Mouse (Mus musculus): ENCODE data around the gene Dcun1d5.
"Not testable (repeated sequence)": the region's sequence is repeated elsewhere in the genome, so short reads cannot be mapped to it uniquely, and the experiment has no call there.

The Dcun1d5 gene

DNA sequence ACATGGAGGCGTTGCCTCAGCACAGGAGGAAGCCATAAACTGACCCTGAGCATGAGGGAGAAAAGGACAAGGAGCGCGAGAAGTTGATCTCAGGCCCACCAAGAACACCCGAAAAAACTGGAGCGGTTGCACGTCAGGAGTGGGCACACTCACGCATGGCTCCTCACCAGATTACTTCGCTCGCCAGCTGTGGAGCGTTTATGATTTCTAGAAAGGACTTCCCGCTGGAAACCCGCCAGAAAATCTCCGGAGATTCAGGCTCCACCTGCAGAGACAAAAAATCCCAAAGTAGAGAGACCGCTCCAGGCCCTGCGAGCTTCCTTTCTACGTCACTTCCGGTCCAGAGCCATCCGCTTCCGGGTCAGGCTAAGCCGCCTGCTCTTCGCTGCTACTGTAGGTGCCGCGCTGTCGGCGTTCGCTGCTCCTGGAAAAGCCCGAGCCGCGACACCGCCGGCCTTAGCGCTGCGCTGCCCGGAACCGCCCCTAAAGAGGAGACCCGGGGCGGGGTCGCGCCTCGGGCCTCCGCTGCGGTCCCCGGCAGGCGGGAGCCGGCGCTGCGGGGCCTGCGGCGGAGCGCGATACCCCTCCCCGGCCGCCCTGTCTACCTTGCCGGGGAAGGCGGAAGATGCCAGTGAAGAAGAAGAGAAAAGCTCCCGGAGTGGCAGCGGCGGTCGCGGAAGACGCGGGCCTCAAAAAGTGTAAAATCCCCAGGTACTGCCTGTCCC lies at the start of gene Dcun1d5, which contains the start of gene Dync2h1:
Gene Dcun1d5, plus strand, starts transcription at position 349 of the 725 bp plus-strand sequence.
Gene Dync2h1, minus strand, starts transcription at position 275 of the 725 bp plus-strand sequence.
- DNase-seq (ENCODE audit: low spot score in 2 of 2): peak; percentile 89 to 93

DNA sequence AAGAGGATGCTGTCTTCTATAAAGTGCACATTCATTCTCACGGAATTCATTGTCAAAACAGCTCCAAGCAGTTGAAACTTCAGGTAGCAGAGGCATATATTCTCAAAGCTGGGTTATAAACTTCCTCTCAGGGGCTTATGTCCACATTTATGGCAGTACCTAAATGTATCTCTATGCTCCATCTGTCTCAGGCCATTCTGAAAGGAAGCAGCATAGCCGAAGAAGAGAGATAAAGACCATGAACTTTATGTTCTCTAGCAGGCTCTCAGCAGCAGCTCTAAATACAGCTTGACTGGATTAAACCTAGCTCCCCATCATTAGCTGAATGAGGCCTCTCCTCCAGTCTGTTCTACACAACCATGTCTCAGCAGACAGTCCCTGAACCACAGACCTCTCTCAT lies 29.9 kb upstream of the Dcun1d5 start:
- no peak for DNase-seq (ENCODE audit: low spot score in 2 of 2)

DNA sequence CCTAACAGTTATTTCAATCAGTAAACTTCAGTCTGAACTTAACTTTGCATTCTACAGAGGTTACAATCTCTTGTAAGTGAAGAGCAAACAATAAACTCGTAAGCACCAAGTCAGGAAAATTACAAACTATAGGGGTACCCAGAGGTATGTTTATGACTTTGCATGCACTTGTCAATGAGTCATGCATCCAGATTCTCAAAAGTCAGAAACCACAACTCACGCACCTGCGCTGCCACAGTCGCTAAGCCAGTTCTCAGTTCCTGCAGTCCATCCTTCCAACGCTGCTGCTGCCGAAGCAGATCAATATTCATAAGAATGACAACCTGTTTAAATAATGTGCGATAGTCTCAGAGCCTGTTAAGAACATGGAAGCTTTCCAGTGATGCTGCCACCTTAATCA lies 25.7 kb upstream of the Dcun1d5 start:
- no peak for DNase-seq (ENCODE audit: low spot score in 2 of 2)

DNA sequence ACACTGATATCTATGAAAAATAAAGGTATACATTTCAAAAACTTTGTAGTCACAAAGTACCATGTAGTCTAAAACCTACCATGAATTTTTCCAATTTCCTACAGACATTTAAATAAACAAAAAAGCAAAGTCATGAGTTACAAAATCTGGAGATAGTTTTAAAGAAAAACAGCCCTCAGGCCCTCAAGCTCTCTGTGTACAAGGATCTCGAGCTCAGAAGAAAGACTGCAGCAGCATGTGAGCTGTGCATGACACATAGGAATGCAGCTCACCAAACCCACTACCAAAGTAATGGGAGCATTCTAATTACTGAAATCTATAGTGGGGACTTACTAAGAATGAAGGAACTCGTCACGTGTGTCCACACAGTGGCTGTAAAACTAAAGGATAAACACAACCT lies 24.6 kb upstream of the Dcun1d5 start:
- no peak for DNase-seq (ENCODE audit: low spot score in 2 of 2)

DNA sequence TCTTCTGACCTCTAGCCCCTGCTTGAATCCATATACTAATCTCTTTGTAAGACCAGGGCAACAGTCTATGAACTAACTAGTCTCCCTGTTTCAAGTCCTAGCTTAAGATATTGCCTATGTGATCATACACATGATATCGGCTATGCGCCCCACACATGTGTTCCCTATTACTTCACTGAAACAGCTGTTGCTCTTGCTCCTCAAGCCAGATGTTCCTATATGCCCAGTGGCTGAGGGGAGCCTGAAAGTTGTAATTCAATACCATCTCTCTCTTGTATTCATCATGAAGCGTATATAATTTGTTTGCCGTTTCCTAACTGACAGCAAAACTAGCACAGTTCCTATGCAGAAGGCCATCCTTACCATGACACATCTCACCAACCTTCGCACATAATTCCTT lies 23.6 kb upstream of the Dcun1d5 start:
- no peak for DNase-seq (ENCODE audit: low spot score in 2 of 2)

DNA sequence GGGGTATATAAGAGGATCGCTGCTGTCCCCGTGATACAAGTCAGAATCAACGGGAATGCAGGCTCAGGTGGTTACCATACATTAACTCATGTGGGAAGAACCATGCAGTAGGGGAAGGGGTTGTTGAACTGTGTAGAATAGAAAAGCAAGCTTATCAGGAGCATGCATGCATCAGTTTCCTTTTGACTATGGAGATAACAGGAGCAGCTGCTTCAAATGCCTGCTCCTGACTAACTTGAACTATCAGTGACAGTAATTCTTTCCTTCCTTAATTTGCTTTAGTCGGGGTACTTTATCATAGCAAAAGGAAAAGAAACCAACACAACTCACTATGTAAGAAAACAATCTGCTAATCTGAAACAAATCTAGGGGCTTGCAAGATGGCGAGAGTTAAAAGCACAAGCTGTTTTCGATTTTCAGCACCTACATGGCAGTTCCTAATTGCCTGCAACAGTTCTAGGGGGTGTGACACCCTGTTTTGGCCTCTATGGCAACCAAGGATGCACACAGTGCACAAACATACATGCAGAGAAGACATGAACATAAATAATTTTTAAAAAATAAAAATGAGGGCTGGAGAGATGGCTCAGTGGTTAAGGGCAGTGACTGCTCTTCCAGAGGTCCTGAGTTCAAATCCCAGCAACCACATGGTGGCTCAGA lies 16.9 kb upstream of the Dcun1d5 start:
- no peak for DNase-seq (ENCODE audit: low spot score in 2 of 2)

DNA sequence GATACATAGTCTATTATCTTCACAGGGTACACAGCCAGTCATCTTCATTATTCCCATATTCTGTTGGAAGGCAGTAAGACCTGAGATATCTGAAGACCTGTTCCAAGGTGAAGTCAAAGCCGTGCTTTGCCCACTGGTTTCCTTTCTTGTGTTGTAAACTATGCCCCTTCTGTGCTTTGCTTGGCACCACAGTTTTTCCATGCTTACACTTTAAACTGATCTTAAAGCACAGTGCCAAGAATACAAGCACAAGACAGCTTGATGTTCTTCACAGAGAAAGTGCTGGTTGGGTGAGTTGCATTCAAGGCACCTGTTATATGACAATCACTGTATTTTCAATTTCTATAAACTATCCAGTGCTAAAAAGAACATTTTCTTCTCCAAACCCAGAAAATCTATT lies 10.6 kb upstream of the Dcun1d5 start:
- no peak for DNase-seq (ENCODE audit: low spot score in 2 of 2)

DNA sequence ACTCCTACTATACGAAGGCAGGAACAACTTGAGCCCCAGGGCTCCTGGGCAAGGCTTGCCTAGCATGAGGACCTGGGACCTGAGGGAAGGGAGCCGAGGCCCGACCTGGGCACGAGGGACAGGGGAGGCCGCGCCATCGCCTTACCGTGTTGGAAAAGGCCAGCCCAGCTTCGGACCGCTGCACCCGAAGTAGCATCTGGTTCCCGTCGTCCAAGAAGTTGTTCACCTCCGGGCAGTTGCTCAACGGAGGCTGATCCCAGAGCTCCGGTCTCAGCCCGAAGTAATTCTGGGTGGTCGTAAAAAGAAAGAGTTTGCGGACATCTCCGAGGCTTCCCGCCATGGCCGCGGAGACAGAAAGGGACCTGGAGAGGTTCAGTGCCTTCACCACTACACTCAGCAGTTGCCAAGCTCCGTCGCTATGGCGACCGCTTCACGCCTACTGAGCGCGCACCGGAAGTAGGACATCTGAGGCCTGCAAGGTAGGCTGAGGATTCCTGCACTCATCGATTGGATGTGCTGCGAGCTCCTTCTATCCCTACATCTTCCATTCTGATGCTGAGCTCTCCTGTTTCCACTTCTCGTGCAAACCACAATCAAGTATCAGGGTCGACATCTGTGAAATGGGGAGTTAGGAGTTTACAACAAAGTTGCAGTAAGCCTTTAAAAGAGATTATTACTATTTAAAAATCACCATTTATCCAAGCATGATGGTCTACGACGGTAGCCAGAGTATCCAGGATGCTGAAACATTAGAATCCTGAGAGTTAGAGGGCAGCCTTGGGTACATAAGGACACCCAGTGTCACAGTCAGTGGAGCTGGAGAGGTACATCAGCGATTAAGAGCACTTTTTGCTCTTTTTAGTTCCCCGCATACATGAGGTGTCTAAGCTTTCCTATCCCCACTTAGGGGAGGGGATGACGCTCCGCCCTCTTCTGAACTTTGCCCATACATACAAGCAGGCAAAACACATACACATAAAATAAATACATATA lies 7.4 kb upstream of the Dcun1d5 start:
- DNase-seq (ENCODE audit: low spot score in 2 of 2): peak; percentile 76 to 86

DNA sequence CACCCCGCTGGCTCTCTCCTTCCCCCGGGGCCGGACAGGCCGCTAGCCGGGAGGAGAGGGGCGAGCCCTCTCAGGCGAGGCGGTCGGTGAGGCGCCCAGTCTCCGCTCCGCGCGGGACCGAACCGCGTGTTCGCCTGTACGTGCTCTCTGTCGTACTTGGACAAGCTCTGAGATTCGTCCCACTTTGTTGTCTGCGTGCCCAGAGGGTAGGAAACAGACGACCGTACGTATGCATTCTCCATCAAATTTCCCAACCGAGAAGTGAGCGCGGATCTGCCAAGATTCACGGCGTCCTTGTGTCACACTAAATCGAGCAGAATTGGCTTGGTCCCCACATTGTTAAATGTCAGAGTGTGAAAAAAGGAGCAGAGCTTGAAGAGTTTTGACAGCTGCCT lies 574 bp downstream of the Dcun1d5 start:
- peak; percentile 21 to 35 for DNase-seq (ENCODE audit: low spot score in 2 of 2)

DNA sequence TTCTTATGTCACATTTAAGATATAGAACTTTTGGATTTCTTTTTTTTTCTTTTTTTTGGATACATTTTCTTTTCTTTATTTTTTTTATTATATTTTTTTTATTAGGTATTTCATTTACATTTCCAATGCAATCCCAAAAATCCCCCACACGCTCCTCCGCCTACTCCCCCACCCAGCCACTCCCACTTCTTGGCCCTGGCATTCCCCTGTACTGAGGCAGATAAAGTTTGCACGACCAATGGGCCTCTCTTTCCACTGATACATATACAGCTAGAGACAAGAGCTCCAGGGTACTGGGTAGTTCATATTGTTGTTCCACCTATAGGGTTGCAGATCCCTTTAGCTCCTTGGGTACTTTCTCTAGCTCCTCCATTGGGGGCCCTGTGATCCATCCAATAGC lies 6.4 kb downstream of the Dcun1d5 start:
- DNase-seq (ENCODE audit: low spot score in 2 of 2): not testable (repeated sequence)

DNA sequence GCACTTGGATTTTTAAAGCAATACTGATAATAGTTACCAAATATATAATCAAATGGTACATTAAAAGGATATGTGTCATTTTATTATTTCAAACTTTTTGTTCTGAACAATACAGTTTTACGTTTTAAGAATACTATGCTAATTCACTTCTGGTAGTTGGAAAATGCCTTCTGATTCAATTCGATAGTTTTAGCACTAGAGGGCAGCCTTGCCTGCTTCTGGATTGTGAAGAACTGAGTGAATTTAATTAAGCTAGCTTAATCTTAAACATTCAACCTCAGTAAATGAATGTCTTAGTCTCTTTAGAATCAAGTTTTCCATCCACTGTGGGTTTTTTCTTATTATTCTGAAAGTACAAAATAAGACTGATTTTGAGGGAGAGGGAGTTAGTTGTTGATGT lies 31.9 kb downstream of the Dcun1d5 start:
- no peak for DNase-seq (ENCODE audit: low spot score in 2 of 2)

DNA sequence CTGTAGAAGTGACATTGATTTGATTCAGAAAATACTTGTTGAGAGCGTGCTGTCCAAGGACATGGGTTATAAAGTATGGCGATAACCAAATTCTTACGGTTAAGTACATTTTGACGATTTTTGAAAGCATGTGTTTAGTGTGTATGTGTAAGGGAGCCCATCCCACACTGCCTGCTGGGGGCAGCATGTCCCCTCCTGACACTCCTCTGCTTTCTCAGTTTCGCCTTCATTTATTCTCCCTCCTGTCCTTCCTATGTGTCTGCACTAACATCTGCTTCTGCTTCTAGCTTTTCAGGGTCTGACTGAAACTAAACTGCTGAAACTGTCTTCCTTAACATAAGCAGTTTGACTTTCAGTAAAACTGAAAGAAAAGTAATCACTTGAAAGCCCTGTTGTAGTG lies 36.7 kb downstream of the Dcun1d5 start:
- DNase-seq (ENCODE audit: low spot score in 2 of 2): no peak

DNA sequence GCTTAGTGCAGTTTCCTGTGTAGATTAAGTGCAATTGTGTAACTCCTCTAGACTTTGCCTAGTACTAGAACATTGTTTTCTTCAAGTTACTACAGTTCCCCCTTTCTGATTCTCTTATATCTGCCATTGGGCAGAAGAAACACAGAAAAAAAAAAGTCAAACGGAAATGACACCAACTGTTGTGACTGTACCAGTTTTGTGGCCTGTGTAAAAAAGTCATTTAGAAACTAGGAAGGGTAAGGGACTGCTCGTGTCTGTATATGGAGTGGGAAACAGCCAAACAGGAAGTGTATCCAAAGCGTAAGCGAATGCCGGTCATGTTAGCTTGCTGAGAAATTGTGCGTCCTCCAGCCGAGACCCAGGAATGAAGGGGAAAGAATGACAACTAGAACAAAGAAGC lies 37.1 kb downstream of the Dcun1d5 start:
- no peak for DNase-seq (ENCODE audit: low spot score in 2 of 2)

DNA sequence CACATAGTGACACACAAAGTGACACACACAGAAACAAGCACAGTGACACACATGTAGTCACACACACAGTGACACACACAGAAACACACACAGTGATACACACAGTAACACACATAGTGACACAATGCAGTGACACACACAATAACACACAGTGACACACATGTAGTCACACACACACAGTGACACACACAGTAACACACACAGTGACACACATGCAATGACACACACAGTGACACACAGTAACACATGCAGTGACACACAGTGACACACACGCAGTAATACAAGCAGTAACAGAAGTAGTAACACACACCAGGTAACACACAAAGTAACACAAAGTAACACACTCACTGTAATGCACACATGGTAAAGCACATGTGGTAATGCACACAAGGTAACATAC lies 54.3 kb downstream of the Dcun1d5 start:
- DNase-seq (ENCODE audit: low spot score in 2 of 2): no peak

DNA sequence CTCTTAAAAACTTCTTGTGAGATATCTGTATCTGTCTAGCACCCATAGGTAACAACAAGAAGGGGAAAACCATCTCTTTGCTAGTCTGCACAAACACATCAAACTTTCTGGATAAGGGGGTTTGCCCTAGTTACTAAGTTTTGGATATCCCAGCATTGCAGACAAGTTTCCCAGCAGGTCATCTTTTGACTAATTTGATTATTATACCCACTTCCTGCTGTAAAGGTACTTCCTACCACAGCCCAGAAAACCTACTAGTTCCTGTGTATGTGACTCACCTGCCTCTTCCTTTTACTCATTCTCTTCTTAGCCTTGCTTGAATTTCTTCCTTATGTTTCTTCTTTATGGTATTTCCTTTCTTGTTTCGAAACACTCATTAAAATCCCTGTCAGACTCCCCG lies 55.6 kb downstream of the Dcun1d5 start:
- DNase-seq (ENCODE audit: low spot score in 2 of 2): no peak

DNA sequence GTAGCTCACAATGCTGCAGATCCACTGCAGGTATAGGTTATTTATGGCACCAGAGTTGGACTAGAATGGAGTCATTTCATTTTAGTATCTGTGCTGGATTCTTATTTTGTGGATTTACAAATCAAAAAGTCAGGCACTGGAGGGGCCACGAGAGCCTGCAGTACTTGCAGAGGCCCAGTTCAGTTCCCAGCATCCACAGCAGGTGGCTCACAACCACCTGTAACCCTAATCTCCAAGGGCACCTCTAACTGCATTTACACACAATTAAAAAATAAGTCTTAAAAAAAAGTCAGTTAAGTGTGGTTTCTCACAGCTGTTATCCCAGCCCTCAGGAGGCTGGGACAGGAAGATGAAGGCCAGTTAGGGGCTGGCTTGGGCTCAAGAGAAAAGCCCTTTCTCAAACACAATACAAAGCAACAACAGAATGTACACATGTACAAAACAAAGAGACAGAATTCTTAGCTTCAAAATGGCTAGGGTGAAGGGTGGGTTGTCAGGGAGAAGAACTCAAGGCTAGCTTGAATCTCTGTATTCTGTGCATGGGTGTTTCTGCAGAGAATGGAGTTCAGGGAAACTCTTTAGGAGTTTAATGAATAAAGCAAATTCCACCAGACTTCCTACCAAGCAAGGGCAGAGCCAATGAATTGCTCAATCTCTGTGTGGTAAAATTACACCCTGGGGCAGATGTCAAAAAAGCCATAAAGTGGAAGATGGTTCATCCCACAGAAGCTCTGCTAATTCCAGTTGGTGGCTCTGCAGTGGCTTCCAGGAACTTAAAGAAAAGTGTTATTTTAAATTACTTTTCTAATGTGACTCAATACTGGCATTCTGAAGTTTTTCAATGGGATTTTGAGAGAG lies 68.7 kb downstream of the Dcun1d5 start:
- DNase-seq (ENCODE audit: low spot score in 2 of 2): no peak
